Mouse (Mus musculus) v-Abl transformed pro-B cells (cell line): ENCODE data around the gene Rasl10a.

ENCODE experiments used
- in situ Hi-C, 2 experiments: fragments of 400-800 bp; cut with MboI; formaldehyde crosslinking; loops; one replicate each; pipeline ENCODE4 v1.15.1; 2025; ENCODE audit not compliant: unreplicated experiment in 2 of 2

Rasl10a gene

DNA sequence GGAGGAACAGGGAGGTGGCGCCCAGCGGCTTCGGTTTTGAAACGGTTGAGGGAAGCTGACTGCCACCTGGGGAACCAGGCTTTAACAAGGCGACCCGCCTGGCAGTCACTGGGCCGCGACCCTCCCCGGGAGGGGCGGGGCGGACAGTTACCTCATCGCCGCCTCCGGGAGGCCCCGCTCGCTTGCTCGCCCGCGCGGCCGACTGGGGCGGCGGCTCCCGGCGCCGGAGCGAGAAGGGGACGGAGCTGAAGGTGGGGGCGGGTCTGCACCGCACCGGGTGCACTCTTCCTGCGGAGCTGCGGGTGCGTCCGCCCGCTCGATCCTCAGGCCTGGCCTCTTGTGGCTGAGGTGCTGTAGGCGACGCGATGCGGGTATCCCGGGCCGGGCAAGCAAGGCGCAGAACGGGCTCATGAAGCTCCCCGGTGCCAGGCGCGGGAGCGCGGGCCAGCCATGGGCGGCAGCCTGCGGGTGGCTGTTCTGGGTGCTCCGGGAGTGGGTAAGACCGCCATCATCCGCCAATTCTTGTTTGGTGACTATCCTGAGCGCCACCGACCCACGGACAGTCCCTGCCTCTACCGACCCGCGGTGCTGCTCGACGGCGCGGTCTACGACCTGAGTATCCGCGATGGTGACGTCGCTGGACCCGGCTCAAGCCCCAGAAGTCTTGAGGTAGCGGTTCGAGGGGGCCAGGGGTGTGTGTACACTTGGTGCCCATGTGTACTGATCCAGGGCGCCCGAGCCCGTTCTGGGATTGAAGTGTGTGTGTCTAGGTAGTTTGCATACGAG is at the start of gene Rasl10a:
Gene Rasl10a, plus strand, starts transcription at position 273 of the 786 bp plus-strand sequence.
- in situ Hi-C loops: no loop called here

- in situ Hi-C loops: no loop called here
Measured at GRCm38 (mm10) chr11:5008867-5009266, 49.1 kb upstream of the Rasl10a start.

- in situ Hi-C loops: no loop called here
Measured at GRCm38 (mm10) chr11:5009354-5010074, 48.4 kb upstream of the Rasl10a start.

DNA sequence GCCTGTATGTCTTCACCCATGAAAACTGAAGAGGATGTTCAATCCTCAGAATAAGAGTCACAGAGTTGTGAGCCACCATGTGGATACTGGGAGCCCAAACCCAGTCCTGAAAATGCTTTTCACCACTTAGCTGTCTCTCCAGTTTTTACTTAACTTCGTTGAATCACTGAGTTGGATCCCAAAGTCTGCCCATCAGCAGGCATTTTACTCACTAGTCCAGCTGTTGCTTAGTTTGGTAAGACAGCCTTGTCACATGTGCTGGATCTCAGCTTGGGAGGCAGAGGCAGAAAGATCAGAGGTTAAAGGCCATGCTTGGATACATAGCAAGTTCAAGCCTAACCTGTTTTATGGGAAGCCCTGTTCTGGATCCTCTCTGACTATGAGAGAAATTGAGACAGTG is 47.7 kb upstream of the Rasl10a start:
- in situ Hi-C loops: no loop called here

DNA sequence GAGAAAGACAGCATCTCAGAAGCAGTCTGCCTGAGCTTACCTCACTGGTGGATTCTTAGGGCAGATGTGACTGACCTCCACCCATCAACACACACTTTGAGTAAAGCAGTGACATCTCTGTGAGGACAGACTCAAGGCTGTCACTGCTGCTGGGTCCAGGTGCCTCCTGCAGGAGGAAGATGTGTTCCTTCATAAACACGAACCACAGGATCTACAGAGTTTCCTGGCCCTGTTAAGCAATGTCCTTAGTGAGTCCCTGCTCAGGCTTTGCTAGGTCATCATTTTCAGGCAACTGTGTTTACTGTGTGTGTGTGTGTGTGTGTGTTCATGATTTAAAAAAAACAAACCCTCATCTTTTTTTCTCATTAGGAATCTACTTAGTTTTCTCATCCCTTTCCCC is 46.4 kb upstream of the Rasl10a start:
- in situ Hi-C loops: no loop called here

GRCm38 (mm10) chr11:5012213-5012715 is 45.7 kb upstream of the Rasl10a start:
- in situ Hi-C loops: no loop called here

GRCm38 (mm10) chr11:5015720-5016119 is 42.2 kb upstream of the Rasl10a start:
- in situ Hi-C loops: loop anchor here (5.0 kb wide), 1 partner anchor 52 kb away; the partner anchor contains the start of gene Gas2l1 (in 2 of the 2)

GRCm38 (mm10) chr11:5016286-5016685 is 41.6 kb upstream of the Rasl10a start:
- in situ Hi-C loops: loop anchor here (5.0 kb wide), 1 partner anchor 51 kb away; the partner anchor contains the start of gene Gas2l1 (in 2 of the 2)

DNA sequence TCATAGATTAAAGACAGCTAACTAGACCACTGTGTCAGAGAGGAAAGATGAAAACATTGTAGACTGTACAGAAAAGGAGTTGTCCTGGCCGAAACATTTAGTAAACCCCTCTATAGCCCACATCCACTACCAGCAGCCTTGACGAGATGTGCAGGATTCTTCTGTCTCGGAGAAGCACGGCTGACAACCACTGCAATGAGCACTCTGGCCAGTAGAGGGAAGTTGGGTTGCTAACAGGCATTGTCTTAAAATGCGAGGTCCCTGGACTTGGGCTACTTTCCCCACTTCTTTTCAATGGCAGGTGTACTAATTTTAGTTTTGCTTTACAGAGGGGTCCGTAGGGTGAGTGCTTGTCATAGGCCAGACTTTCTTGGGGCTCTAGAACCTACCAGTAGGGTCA is 40.4 kb upstream of the Rasl10a start:
- in situ Hi-C loops: loop anchor here (5.0 kb wide), 1 partner anchor 50 kb away; the partner anchor contains the start of gene Gas2l1 (in 2 of the 2)

DNA sequence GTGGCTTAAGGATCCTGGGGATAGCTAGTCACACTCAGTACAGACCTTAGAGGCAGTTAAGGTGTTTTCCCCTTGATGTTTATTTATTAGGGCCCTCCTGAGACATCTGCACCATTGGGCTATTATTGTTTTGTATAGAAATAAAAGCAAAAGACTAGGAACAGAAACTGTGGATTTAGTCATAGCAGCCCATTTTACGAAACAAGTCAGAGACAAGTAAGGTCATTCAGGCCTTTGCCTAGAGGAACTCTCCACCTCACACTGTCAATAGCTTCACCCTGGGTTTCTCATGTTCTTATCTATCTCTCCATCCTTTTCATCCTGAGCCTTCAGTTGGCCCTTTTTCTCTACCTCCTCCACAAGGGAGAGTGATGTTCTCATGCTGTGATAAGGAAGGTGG is 32.8 kb upstream of the Rasl10a start:
- in situ Hi-C loops: no loop called here

DNA sequence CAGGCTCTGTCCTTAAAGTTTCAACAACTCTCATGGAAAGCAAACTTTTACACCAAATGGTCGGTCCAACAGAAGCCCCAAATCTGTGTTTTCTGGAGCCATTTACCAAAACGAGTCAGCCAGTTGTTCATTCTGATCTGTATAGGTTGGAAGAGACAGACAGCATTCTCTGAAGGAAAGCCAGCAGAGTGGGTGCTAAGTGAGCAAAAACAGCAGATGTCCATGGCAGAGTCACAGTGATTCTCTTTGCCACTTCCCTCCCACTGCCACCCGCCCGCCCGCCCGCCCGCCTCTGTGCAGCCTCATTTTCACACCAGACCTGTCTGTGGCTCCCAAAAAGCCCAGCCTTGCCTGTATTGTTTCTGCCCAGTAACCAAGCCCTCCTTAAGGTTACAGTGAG is 29.7 kb upstream of the Rasl10a start:
- in situ Hi-C loops: no loop called here

GRCm38 (mm10) chr11:5032706-5033105 is 25.2 kb upstream of the Rasl10a start:
- in situ Hi-C loops: no loop called here

GRCm38 (mm10) chr11:5033136-5033535 is 24.8 kb upstream of the Rasl10a start:
- in situ Hi-C loops: no loop called here

DNA sequence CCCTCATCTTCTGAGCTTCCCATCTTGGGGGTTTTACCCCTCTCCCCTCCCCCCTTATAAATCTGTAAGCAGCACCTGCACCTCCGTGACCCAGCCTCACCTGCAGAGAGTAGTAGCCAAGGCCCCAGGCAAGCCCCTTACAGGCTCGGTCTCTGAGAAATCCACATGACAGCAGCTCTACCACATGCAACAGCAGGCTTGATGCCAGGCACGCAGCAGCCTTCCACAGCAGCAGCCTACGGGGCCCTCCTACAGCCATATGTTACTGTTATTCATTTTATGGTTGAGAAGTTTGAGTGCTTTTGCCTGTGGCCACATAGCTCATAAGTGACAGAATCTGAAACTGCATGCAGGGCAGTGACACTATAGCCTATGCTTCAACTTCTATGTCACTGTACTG is 22.5 kb upstream of the Rasl10a start:
- in situ Hi-C loops: no loop called here

DNA sequence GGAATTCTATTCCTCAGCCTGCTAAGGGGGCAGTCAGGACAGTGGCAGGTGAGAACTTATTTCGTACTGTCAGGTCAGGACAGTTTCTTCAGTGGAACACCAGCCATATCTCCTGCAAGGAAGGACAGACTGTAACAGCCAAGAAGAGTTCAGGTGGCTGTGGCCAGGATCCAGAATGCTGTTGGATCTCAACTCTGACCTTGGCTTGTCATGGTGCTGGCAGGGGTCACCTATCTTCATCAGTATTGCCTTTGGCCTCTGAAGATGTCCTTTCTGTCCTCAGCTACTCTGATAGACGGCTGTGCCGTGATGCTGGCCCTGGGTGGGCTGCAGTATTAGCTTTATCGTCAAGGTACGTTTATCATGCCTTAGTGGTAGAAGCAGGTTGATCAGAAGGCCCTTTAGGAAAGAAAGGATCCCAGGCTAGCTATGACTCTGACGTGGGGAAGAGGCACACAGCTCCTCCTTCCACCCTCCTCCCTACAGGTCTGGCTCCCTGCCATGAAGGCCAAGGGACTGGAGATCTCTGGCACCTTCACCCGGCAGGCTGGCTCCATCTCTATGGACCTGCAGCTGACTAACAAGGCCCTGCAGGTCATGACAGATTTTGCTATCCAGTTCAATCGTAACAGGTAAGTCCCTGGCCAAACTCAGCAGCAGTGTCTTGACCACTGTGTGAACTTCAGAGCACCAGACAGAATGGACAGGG is 20.6 kb upstream of the Rasl10a start:
- in situ Hi-C loops: no loop called here

GRCm38 (mm10) chr11:5040585-5040984 is 17.3 kb upstream of the Rasl10a start:
- in situ Hi-C loops: no loop called here

DNA sequence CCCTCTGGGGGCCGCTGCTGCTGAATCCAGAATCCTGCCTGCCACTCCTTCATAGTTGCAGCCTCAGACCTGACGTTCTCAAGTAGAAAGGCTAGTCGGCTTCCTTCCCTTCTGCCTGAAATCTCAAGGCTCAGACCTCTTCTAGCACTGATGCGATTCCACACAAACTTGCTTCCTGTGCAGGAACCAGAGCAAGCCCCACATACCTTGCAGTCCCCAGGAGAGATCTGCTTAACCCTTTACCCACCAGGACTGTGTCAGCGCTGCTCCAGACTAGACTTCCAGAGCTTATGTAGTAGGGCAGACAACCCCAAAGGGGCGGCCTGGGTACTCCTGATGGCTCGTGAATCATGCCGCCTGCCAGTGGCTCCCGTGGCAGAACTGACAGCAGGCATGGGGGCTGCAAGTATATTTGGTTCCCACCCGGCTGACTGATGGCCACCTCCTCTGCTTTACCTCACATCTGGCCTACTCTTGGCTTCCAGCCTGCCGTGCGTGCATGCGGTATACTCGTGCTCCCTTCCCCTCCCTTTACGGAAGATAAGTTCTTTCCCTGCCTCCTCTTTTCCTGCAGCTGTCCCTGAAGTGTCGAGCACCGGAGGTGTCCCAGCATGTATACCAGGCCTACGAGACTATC is 16.7 kb upstream of the Rasl10a start:
- in situ Hi-C loops: no loop called here

GRCm38 (mm10) chr11:5042645-5043381 is 15.1 kb upstream of the Rasl10a start:
- in situ Hi-C loops: no loop called here

- in situ Hi-C loops: no loop called here
Measured at GRCm38 (mm10) chr11:5046321-5046926, 11.5 kb upstream of the Rasl10a start.
